Mouse (Mus musculus) right cerebral cortex, postnatal 14 days (tissue): ENCODE measurements around the gene Il34.

Source experiments
- DNase-seq: peaks from one replicate; pipeline ENCODE4 v3.0.0; 2022

Gene Il34

DNA sequence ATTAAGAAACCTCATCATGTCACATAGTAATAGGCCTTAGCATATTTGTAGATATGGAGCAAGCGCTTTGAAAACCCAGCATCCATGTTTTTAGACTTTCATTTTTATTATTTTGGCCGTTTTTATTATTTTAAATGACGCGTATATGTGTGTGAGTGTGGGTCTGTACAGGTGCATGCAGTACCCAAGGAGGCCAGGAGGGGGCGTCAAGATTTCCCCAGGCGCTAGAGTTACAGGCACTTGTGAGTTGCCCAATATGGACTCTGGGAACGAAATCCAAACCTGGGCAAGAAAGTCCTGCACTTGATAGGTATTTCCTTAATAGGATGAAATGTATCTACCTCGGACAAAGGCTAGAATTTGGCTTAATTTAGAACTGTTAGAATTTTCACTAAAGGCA lies 30.4 kb downstream of the Il34 start:
- DNase-seq = no peak

DNA sequence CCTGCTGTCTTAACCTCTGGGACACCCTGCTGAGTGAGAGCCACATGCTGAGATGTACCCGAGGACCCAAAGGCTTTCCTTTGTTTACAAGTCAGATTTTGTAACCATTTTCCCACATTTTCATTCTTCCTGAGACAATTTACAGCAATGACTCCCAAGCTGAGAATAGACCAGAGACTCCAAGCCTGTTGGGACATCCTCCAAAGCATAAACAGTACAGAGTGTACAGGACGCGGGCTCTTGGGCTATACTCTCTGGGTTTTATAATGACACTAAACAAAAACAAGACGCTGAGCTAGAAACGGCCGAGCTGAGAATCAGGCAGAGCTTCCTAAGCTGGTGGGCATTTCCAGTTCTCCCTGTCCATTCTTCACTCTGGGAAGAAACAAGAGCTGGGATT lies 31.0 kb downstream of the Il34 start:
- no peak for DNase-seq

DNA sequence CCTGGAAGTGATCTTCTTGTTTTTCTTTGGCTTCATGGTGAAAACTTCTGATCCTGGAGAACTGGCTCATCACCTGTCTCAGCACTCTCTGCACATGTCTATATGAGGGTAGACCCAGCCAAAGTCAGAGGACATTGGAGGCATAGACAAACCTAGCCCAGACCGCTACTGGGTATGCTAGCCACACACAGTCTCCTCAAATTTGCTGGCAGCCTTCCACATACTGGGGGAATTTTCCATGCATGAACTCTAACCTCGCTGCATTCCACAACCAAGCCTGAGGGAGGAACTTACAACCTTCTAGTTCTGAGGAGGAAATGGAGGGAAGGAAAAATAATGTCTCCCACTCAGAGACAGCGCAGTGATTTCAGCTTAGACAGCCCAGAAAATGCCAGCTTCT lies 31.7 kb downstream of the Il34 start:
- DNase-seq = no peak

DNA sequence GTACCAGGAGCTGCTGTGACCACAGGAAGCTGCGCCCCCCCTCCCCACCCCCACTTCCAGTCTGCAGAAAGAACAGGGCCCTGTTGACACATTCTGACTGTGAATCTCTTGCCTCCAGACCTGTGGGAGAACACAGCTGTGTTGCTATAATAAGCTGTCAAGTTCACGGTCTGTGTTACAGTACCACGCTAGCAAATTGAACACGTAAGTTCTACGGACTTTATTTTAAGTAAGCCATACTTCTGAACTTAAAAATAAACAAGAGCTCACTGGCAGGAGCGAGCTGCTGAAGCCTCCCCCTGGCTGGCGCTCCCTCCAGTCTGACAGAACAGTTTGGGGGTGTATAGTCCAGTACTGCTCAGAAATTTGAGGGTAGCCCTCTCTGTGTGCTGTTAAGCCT lies 33.3 kb downstream of the Il34 start:
- DNase-seq = no peak

DNA sequence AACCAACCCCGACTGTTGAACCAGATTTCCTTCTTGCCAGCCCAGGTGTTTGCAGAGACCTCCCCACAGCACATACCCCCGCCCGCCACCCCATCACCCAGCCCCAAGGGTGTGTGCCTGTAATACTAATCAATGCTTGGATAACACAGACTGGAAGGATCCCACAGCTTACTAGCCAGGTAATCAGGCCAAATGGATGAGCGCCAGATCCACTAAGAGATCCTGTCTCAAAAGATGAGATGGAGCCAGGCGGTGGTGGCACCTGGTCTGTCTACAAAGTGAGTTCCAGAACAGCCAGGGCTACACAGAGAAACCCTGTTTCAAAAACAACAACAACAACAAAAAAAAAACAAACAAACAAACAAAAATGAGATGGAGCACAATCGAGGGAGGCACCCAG lies 38.5 kb downstream of the Il34 start:
- DNase-seq = no peak

DNA sequence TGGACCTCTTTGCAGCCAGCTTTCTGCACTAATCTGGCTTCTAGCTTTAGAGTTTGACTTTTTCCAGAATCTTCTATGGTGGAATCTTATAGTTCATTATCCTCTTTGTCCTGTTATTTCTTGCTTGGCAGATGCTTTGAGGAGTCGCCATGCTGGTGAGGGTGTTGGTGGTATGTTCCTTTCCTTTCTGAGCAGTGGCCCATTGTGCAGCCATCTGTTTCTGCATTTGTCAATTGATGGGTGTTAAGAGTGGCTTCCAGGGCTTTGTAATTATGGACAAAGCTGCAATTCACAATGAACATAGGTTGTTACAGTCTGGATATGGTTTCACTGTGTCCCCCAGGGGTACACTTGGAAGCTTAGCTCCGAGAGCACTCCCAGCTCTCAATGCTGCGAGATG lies 41.1 kb downstream of the Il34 start:
- no peak for DNase-seq

DNA sequence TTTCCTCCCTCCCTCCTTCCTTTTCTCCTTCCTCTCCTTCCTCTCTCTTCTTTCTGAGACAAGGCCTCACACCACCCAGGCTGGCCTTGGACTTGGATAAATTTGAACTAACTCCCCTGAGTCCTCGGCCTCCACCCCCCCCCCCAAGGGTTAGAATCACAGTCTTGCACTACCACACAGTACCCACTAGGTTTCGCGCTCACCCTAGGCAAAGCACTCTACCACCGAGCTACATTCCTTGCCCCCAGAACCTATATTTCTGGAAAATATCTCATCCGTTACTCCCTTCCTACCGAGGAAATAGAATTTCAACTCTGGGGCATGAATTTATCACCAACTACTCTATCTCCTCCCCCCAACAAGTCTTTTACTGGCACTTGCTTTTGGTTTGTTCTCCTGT lies 43.7 kb downstream of the Il34 start:
- DNase-seq = no peak

DNA sequence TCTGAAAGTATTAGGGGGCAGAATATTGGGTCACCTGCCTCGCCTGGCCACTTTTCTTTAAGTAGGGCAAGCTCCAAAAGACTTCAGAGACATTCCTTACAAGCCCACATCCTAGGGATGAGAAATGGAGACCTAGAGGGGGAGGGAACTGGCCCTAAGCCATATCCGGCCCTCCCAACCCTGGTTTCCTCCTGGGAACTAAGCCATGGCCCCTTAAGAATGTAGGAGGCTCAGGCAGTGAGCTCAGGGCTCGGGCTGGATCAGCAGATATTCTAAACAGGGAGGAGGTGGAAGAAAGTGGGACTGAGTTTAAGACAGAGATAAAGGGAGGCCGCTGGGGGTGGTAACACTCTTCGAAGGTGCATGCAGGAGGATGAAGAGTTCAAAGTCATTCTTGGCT lies 44.5 kb downstream of the Il34 start:
- DNase-seq = no peak

DNA sequence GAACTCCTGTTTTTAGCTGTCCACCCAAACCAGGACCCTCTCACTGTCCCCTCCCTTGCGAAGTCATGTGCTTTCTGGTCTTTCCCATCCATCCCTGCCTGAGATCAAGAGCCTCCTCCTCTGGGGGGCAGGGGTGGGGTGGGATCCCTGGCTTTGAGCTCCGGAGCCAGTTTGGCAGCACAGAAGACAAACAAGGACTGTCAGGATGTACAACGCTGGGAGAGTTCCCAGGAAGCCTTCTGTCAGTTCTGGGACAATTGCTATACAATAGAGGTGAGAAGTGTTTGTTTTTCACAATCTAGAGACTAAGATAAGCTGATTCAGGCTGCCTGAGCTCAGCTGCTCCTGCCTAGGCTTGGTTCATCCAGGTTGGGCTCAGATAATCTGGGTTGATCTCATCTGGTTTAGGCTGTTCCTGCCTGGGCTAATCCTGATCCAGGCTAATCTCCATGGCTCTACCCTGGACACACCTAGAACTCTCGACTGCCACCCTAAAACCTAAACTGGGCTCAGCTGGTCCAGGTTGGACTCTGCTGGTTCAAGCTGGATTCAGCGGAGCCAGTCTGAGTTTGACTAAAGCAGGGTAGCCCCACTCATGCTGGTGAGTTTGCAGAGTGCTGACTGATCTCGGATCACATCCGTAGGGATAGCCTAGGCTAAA lies 45.3 kb downstream of the Il34 start:
- DNase-seq = no peak

DNA sequence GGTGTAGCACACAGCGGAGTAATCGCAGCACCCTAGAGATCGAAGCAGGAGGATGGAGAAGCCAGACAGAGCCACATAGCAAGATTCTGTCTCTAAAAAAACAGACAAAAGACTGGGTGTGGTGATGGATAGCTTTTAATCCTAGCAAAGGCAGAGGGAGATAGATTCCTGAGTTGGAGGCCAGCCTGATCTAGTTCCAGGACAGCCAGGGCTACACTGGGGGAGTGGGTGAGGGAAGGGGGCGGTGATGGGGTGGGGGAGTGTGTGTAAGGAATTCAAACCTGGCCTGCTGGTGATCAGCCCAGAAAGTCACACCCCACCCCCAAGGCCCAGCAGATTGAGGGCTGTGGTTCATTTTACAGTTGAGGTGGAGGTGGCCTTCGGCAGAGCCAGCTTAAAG lies 49.5 kb downstream of the Il34 start:
- DNase-seq = no peak

DNA sequence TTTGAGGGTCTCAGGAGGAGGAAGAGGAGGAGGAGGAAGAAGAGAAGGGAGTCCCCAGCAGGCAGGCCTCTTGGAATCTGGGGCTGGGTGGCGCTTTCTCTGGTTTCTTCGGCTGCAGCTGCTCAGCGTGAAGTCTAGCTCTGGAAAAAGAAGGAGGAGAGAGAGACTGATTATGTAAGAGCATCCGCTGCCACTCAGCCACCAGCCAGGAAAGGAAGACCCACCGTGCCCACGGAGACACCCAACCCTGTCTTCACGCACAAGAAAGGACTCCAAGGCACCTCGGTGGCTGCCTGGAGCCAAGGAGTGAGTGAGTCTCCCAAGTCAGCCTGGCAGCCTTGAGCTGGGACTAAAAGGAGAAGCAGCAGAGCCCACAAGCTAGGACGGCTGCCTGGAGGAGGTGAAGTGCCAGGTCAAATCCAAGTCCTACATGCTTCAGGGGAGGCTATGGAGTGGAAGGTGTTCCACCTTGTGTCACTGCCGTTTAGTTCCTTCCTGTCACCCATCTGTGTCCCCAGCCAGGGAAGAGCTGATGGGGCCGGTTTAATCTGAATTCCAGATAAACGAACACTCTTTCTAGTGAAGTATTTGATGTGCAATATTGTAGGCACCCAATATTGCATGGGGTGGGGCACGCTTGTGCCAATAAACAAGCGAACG lies 50.1 kb downstream of the Il34 start:
- peak; percentile 54 for DNase-seq

DNA sequence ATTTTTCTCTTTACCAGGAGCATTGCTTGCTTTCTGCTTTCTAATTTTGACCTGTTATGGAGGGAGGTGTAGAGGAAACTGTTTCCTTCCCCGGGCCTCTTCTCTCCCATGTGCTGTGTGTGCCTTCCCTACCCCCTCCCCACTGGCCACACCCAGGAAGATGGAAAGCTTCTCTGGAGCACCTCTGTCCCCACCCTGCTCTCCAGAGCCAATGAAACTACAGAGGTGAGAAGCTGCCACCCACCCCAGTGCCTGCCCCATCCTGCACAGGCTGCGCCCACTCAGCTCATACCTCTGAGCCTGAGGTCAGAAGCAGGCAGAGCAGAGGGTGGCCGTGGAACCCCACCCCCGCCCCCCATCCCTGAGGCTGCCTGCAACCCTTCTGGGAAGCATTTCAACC lies 51.0 kb downstream of the Il34 start:
- no peak for DNase-seq

DNA sequence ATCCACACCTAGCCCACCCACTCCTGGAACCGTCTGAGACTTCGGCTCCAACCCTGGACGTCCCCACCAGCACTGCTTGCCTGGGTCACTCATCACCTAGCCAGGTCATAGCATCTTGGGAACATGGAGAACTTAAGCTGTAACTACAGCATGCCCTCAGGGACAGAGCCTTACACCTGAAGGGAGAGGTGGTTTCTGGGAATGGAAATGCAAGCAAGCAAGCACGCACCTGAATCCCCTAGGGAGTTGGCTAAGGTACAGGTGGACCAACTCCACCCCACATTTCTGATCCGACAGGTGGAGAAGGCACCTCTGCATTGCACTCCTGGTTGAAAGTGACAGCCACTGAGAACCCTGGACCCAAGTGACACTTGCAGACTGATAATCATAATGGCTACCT lies 54.2 kb downstream of the Il34 start:
- no peak for DNase-seq

DNA sequence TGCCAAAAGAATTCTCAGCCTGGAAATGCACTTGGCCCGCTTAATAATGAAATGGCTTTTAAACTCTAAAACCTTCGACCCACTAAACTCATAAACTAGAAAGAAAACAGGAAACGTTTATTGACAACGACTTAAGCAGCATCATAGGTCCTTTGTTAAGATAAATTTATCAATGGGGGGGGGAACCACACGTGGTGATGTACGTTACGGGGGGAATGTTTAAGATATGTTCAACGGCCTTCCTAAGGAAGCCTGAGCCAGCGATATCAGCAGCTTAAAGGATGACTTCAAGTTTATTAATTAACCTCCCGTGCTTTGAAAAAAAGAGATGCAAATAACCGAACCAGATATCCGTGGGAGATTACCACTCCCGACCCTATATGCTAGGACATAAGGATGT lies 55.5 kb downstream of the Il34 start:
- DNase-seq = no peak

DNA sequence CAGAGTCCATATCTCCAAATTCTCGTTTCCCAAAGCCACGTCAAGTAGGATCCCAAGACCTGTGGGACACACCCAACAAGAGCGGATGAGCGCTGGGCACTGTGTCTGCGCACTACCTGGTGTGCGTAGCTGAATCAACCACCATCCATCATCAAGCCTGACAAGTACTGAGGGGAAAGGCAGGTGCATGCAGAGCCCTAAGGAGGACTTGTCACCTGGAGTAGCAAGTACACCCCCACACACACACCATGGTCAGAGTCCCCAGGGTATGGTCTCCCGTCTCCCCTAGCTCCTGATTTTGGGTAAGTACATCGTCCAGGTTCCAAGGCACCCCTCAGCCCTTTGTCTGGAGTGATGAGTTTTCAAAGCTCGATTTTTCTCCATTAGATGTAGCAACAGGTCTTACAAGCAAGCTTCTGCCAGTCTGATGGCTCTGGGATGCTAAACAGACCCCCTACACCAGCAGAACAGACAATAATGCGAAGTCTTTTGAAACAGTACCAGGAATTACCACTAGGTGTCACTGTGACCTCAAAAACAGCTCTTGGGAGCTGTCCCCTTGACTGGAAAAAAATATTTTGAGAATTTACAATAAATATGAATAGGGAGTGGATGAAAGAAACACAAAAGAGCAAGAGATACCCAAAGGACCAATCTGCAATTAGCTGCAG lies 56.1 kb downstream of the Il34 start:
- no peak for DNase-seq

DNA sequence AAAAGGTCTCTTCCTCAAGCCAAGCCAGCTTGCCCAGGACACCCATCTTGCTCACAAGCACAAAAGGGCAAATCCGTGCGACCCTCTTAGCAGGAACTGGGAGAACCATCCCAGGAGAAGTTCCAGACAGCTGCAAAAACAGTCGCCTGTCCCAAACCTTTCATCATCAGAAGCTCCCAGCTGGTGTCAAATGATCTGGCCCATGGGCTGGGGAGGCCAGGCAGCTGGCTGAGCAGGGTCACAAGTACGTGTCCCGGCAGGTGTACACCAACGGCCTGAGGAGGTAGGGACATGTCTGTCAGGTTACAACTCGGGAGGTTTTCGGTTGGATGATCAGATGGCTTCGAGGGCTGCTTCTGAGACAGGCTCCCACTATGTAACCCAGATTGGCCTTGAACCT lies 59.1 kb downstream of the Il34 start:
- no peak for DNase-seq

DNA sequence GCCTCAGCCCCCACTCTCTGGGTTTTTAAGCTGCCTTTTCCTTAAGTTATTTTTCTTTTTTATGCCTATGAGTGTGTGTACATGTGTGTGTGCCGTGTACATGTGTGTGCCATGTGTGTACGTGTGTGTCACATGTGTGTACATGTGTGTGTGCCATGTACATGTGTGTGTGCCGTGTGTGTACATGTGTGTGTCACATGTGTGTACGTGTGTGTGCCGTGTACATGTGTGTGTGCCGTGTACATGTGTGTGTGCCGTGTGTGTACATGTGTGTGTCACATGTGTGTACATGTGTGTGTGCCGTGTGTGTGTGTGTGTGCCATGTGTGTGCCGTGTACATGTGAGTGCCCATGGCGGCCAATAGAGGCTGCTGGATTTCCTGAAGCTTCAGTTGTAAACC lies 60.6 kb downstream of the Il34 start:
- no peak for DNase-seq

DNA sequence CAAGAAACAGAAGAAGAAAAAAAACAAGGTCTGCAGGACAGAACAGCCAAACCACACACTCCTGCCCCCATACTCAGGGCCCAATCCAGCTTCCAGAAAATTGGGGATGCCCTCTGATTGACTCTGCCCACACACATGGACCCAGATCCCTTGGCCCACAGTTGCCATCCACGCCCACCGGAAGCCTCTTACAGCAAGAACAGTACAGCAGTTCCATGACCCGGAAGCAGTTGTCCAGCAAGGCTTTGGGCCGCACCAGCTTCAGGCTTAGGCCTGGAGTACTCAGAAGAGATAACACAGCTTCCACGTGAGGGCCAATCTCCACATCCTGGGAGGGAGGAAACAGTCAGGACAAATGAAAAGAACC lies 63.3 kb downstream of the Il34 start:
- DNase-seq = no peak

DNA sequence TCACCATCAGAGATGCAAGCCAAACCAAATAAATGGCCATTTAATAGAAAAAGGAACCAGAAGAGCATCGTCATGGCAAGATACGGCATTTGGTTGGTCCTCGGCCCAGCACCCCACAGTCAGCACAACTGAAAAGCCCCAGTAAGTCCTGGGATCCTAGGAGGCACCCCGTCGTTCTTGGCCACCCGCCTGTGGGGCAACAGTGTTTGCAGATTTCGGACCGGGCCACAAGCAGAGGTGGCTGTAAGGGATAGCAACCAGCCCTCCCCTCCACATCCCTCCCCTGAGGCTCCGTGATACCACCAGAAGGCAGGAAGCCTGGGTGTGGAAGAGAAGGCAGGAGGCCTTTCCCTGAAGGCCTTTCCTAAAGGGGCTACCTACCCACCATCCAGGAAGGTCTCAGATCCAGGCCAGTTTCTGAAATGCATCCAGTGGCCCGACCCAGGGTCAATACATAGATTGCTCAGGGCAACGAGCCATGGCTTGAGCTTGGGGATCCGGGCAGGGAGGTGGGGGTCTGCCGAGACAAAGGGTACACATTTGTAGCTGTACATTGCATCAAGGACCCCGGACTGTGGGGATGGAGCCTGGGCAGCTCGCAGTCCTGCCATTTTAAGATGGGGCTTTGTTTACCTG lies 63.8 kb downstream of the Il34 start:
- DNase-seq = no peak

DNA sequence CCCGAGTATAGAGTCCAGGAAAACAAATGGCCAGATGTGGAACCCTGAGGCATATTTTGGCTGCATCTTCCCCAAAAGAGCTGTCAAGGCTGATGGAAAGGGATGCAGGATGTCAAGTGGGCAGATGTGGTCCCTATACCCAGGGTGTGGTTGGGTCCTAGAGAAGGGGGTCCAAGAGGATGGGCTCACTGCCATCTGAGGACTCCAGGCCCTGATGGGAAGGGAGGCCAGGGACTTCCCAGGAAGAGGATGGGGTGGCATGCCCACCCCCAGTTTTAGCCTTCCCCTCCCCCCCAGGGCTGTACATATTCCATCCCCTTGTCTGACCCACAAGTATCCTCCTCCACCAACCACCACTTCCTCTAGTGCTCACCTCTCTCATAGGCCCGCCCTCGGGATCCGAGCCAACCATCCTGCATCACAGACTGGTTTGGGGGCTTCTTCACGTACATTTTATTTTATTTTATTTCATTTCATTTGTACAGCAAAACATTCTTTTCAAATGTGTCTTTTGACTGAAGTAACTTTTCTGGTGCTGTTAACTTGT lies 65.0 kb downstream of the Il34 start:
- no peak for DNase-seq

DNA sequence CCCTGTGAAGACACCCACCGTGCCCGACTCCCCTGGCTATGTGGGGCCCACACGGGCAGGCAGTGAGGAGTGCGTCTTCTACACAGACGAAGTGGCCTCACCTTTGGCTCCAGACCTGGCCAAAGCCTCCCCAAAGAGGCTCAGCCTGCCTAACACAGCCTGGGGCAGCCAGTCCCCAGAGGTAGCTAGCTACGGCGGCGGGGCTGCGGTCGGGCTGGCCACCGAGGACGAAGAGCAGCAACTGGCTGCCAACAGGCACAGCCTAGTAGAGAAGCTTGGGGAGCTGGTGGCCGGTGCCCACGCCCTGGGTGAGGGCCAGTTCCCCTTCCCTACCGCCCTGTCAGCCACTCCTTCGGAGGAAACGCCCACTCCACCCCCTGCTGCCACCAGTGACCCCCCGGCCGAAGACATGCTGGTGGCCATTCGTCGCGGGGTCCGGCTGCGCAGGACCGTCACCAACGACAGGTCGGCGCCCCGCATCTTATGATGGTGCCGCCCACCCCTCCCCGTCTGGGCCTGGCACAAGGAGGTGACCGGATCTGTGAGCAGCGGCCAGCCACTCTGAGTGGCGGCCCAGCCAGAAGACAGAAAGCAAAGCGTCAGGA lies 67.0 kb downstream of the Il34 start:
- peak; percentile 27 for DNase-seq

DNA sequence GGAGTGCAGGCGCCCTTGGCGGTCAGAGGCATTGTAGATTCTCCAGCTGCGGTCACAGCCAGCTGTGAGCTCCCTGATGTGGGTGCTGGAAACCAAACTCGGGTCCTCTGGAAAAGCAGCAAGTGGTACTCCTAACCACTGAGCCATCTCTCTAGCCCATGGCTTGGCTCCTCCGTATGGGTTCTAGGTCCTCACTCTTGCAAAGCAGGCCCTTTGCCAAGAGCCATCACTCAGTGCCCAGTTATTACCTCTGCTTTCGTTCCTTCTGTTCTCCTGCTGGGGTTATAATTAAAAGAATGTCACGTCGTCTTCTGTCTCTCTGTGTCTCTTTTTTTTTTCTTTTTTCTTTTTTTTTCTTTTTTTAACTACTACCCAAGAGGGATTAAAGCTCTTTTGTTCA lies 72.7 kb downstream of the Il34 start:
- DNase-seq = no peak

DNA sequence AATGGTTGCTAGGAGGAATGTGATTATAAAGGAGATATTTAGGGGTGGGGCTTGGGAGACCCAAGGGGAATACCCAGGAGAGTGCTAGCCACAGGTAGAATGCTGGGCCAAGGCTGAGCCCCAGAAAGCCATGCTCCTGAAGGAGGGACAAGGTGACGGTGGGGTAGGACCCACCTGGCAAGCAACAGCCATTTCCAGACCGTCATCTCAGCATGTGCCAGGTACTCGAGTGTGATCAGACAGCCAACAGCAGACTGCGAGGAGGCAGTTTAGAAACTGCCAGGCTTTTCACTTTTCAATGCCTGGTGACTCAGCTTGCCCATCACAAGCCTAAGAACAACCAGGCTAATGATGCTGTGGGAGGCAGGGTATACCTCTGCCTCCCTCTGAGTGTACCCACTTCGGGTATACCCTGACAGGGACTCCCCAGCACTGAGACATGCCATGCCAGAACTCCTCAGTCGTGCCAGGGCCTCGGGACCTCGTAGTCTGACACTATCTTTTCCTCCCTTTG lies 74.3 kb downstream of the Il34 start:
- DNase-seq = no peak
